Mouse (Mus musculus): ENCODE data around the gene Trio. TPM values are rescaled to one million over a fixed set of nuclear protein-coding genes. Genes with fewer than 3 reads are reported as not detected.

Trio gene
- total RNA-seq, 2 experiments from 2014 or later, result 159 to 162 TPM

GRCm38 (mm10) chr15:27886992-27887391, 138.7 kb downstream of the Trio start:
- DNase-seq (ENCODE audit: low spot score in 2 of 2), result no peak

GRCm38 (mm10) chr15:27884347-27885250, 141.0 kb downstream of the Trio start:
- peak; percentile 63 to 80 for DNase-seq (ENCODE audit: low spot score in 2 of 2)

- DNase-seq (ENCODE audit: low spot score in 2 of 2), result no peak
Observed at GRCm38 (mm10) chr15:27883881-27884280, 141.8 kb downstream of the Trio start.

GRCm38 (mm10) chr15:27882898-27883297, 142.8 kb downstream of the Trio start:
- no peak for DNase-seq (ENCODE audit: low spot score in 2 of 2)

GRCm38 (mm10) chr15:27877831-27878230, 147.8 kb downstream of the Trio start:
- DNase-seq (ENCODE audit: low spot score in 2 of 2), result no peak

- no peak for DNase-seq (ENCODE audit: low spot score in 2 of 2)
Observed at GRCm38 (mm10) chr15:27876327-27876726, 149.3 kb downstream of the Trio start.

GRCm38 (mm10) chr15:27875753-27876152, 149.9 kb downstream of the Trio start:
- DNase-seq (ENCODE audit: low spot score in 2 of 2), result no peak

GRCm38 (mm10) chr15:27873747-27874320, 151.8 kb downstream of the Trio start:
- DNase-seq (ENCODE audit: low spot score in 2 of 2), result no peak

- DNase-seq (ENCODE audit: low spot score in 2 of 2), result no peak
Observed at GRCm38 (mm10) chr15:27872286-27872685, 153.4 kb downstream of the Trio start.

- no peak for DNase-seq (ENCODE audit: low spot score in 2 of 2)
Observed at GRCm38 (mm10) chr15:27871708-27872107, 153.9 kb downstream of the Trio start.

- DNase-seq (ENCODE audit: low spot score in 2 of 2), result no peak
Observed at GRCm38 (mm10) chr15:27871260-27871659, 154.4 kb downstream of the Trio start.

GRCm38 (mm10) chr15:27869001-27869400, 156.6 kb downstream of the Trio start:
- no peak for DNase-seq (ENCODE audit: low spot score in 2 of 2)

- DNase-seq (ENCODE audit: low spot score in 2 of 2), result no peak
Observed at GRCm38 (mm10) chr15:27867831-27868230, 157.8 kb downstream of the Trio start.

GRCm38 (mm10) chr15:27866471-27866870, 159.2 kb downstream of the Trio start:
- no peak for DNase-seq (ENCODE audit: low spot score in 2 of 2)

GRCm38 (mm10) chr15:27866053-27866452, 159.6 kb downstream of the Trio start:
- DNase-seq (ENCODE audit: low spot score in 2 of 2), result no peak

GRCm38 (mm10) chr15:27864397-27864796, 161.3 kb downstream of the Trio start:
- no peak for DNase-seq (ENCODE audit: low spot score in 2 of 2)

- no peak for DNase-seq (ENCODE audit: low spot score in 2 of 2)
Observed at GRCm38 (mm10) chr15:27862949-27863348, 162.7 kb downstream of the Trio start.

- no peak for DNase-seq (ENCODE audit: low spot score in 2 of 2)
Observed at GRCm38 (mm10) chr15:27860439-27860838, 165.2 kb downstream of the Trio start.

- no peak for DNase-seq (ENCODE audit: low spot score in 2 of 2)
Observed at GRCm38 (mm10) chr15:27859590-27859989, 166.1 kb downstream of the Trio start.

- DNase-seq (ENCODE audit: low spot score in 2 of 2), result no peak
Observed at GRCm38 (mm10) chr15:27859115-27859514, 166.5 kb downstream of the Trio start.

GRCm38 (mm10) chr15:27858179-27858819, 167.3 kb downstream of the Trio start:
- DNase-seq (ENCODE audit: low spot score in 2 of 2), result no peak

GRCm38 (mm10) chr15:27857242-27857641, 168.4 kb downstream of the Trio start:
- DNase-seq (ENCODE audit: low spot score in 2 of 2), result no peak

All from gastrocnemius, postnatal 4 days (tissue).